Mouse (Mus musculus): ENCODE data around the gene Kirrel3.

DNA sequence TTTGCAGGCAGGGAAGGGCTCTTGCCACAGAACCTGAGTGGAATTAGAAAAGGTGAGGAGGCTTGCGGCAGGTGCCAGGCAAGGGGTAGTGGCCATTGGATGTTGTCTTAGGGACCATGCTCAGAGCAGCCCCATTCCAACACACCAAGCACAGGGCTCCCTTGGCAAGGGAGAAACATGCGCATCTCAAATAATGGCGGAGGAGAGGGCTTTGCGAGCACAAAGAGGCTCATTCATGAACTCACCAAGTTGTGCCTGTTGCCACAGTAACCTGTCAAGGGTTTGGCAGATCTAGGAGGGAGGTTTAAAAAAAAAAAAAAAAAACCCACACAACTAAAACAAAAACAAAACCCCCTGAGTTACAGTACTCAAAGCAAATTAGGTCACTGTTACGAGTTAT is 72.2 kb downstream of the Kirrel3 start:
- no peak for TF ChIP-seq CTCF (IDR thresholded peaks at IDR 0.05; ENCODE audit: low read depth, low read length)
- no peak for TF ChIP-seq TAL1 (conservative IDR thresholded peaks at IDR 0.05; ENCODE audit: low read depth, low read length)
